8 mouse cellular contexts compared by ENCODE assay signal in genomic region chr17:66208803-66209515, GRCm38 (mm10).
DNase-seq lines count a peak whose midpoint lies in the region; ATAC-seq and TF ChIP-seq lines count a peak whose summit lies in the region.
"Not testable (repeated sequence)": the region's sequence is repeated elsewhere in the genome, so short reads cannot be mapped to it uniquely, and the experiment has no call there.

No protein-coding gene starts in this region.

- peak; percentile 52; the same call in 1 of the 2 replicates for TF ChIP-seq CTCF in layer of hippocampus, adult 2 months (conservative IDR thresholded peaks at IDR 0.05)
- peak; percentile 20; the same call in 1 of the 2 replicates for TF ChIP-seq CTCF in liver, postnatal 0 days (IDR thresholded peaks at IDR 0.05; ENCODE audit: low read depth)

- H3K4me2 ChIP-seq in forebrain, embryonic 12.5 days; heart, embryonic 11.5 days; hindbrain, embryonic 16.5 days (ENCODE audit: low read length); liver, postnatal 0 days (ENCODE audit: low read depth, low read length); midbrain, embryonic 14.5 days (ENCODE audit: low read length); stomach, embryonic 16.5 days (ENCODE audit: low read depth, low read length): not testable (repeated sequence)

- H3K27ac ChIP-seq in forebrain, embryonic 12.5 days; heart, embryonic 11.5 days (ENCODE audit: low read depth, low read length); hindbrain, embryonic 16.5 days (ENCODE audit: low read depth, low read length); layer of hippocampus, adult 2 months; liver, postnatal 0 days (ENCODE audit: low read depth); midbrain, embryonic 14.5 days (replicated peaks; ENCODE audit: low read depth, low read length); stomach, embryonic 16.5 days (ENCODE audit: low read length): not testable (repeated sequence)

- H3K27me3 ChIP-seq in forebrain, embryonic 12.5 days; heart, embryonic 11.5 days (ENCODE audit: control insufficient read depth, insufficient read depth, low read length); hindbrain, embryonic 16.5 days (replicated peaks; ENCODE audit: control insufficient read depth, insufficient read depth, low read length); liver, postnatal 0 days (ENCODE audit: insufficient read depth, low read length); midbrain, embryonic 14.5 days (ENCODE audit: control insufficient read depth, insufficient read depth, low read length); stomach, embryonic 16.5 days (ENCODE audit: control insufficient read depth, insufficient read depth, low read length): not testable (repeated sequence)

- DNase-seq in layer of hippocampus, adult 2 months (ENCODE audit: low spot score in 2 of 2); liver, postnatal 0 days; midbrain, embryonic 14.5 days: not testable (repeated sequence)

- not testable (repeated sequence) for H3K4me3 ChIP-seq in forebrain, embryonic 12.5 days (replicated peaks); heart, embryonic 11.5 days (ENCODE audit: low read depth, low read length); hindbrain, embryonic 16.5 days (ENCODE audit: low read length); layer of hippocampus, adult 2 months; liver, postnatal 0 days (ENCODE audit: low read depth, low read length); midbrain, embryonic 14.5 days (replicated peaks; ENCODE audit: low read depth, low read length); stomach, embryonic 16.5 days (replicated peaks; ENCODE audit: low read length)

- 55% methylated on average over 4 of the region's 6 CpGs for WGBS in forebrain, embryonic 12.5 days
- whole genome bisulfite sequencing in heart, embryonic 11.5 days (ENCODE audit: insufficient replicate concordance), result 46% methylated on average over 3 of the region's 6 CpGs
- 43% methylated on average over 3 of the region's 6 CpGs for WGBS in hindbrain, embryonic 16.5 days
- 42% methylated on average over 3 of the region's 6 CpGs for WGBS in liver, postnatal 0 days (ENCODE audit: insufficient replicate concordance)
- WGBS in midbrain, embryonic 14.5 days, result 39% methylated on average over 4 of the region's 6 CpGs
- WGBS in stomach, embryonic 16.5 days, result 49% methylated on average over 3 of the region's 6 CpGs

- not testable (repeated sequence) for H3K9me3 ChIP-seq in forebrain, embryonic 12.5 days; heart, embryonic 11.5 days (replicated peaks; ENCODE audit: control insufficient read depth, low read length); hindbrain, embryonic 16.5 days (ENCODE audit: control insufficient read depth, low read length); liver, postnatal 0 days (ENCODE audit: low read length); midbrain, embryonic 14.5 days (ENCODE audit: control insufficient read depth, low read length); stomach, embryonic 16.5 days (replicated peaks; ENCODE audit: control insufficient read depth, low read length)

- H3K9ac ChIP-seq in forebrain, embryonic 12.5 days; heart, embryonic 11.5 days (ENCODE audit: low read depth, low read length); hindbrain, embryonic 16.5 days (ENCODE audit: low read depth, low read length); liver, postnatal 0 days (replicated peaks); midbrain, embryonic 14.5 days (replicated peaks; ENCODE audit: low read length); stomach, embryonic 16.5 days (ENCODE audit: low read length): not testable (repeated sequence)

- ATAC-seq in activated CD4-positive, CD25-positive, alpha-beta regulatory T cell, adult 4 months, result peak; percentile 77
- ATAC-seq in forebrain, embryonic 12.5 days (ENCODE audit: low FRiP score), result peak; percentile 69; the same call in 1 of the 2 replicates
- peak; percentile 18; the same call in 1 of the 2 replicates for ATAC-seq in heart, embryonic 11.5 days (replicated peaks; ENCODE audit: insufficient number of reproducible peaks, low FRiP score, low TSS enrichment)
- ATAC-seq in hindbrain, embryonic 16.5 days, result peak; percentile 82
- ATAC-seq in liver, postnatal 0 days, result peak; percentile 60
- ATAC-seq in midbrain, embryonic 14.5 days (ENCODE audit: low FRiP score, low TSS enrichment), result peak; percentile 66; the same call in 1 of the 2 replicates
- ATAC-seq in stomach, embryonic 16.5 days (ENCODE audit: insufficient read depth, low FRiP score), result peak; percentile 68; the same call in 1 of the 2 replicates

- H3K36me3 ChIP-seq in forebrain, embryonic 12.5 days (replicated peaks); heart, embryonic 11.5 days (ENCODE audit: control insufficient read depth, insufficient read depth, low read length); hindbrain, embryonic 16.5 days (ENCODE audit: control insufficient read depth, insufficient read depth, low read length); liver, postnatal 0 days (replicated peaks; ENCODE audit: insufficient read depth, low read length); midbrain, embryonic 14.5 days (ENCODE audit: control insufficient read depth, insufficient read depth, low read length); stomach, embryonic 16.5 days (ENCODE audit: control insufficient read depth, insufficient read depth, low read length): not testable (repeated sequence)

- not testable (repeated sequence) for TF ChIP-seq EP300 in liver, postnatal 0 days (IDR thresholded peaks at IDR 0.05; ENCODE audit: low read depth)

- H3K4me1 ChIP-seq in forebrain, embryonic 12.5 days; heart, embryonic 11.5 days (ENCODE audit: control insufficient read depth, insufficient read depth, low read length); hindbrain, embryonic 16.5 days (ENCODE audit: control insufficient read depth, insufficient read depth, low read depth, low read length); liver, postnatal 0 days (ENCODE audit: insufficient read depth); midbrain, embryonic 14.5 days (ENCODE audit: control insufficient read depth, insufficient read depth, low read length); stomach, embryonic 16.5 days (ENCODE audit: control insufficient read depth, insufficient read depth, low read length): not testable (repeated sequence)

Comparison
In these comparisons a context has a peak if more than half of its experiments do, and no peak if none do; other contexts are left out.
1. ATAC-seq: peak in every context shown above with its lines; median percentile 82 in hindbrain, embryonic 16.5 days; 77 in activated CD4-positive, CD25-positive, alpha-beta regulatory T cell, adult 4 months; 69 in forebrain, embryonic 12.5 days; 68 in stomach, embryonic 16.5 days; 66 in midbrain, embryonic 14.5 days; 60 in liver, postnatal 0 days; 18 in heart, embryonic 11.5 days.